Comparison of ENCODE assay signal across 9 mouse cellular contexts in genomic region chr1:171566777-171567176, GRCm38 (mm10). TPM values are rescaled to one million over a fixed set of nuclear protein-coding genes. Genes with fewer than 3 reads are reported as not detected.
A peak's percentile ranks its signal among the peaks of the same experiment; 100 is the strongest.
DNase-seq lines count a peak whose midpoint lies in the region; ATAC-seq and TF ChIP-seq lines count a peak whose summit lies in the region.
"Had no signal": no experiment of that assay in that cellular context is flagged by ENCODE, and none has a peak within 500 bp of the region (broad histone marks: within the 10 kb centered on the region; RNA-seq: fewer than 3 reads in every experiment).

No protein-coding gene starts in this region.

- no peaks in the 10 kb centered on the region for H3K36me3 ChIP-seq in midbrain, embryonic 10.5 days
- H3K36me3 ChIP-seq in midbrain, embryonic 15.5 days (replicated peaks) = no peaks in the 10 kb centered on the region
- no peaks in the 10 kb centered on the region for H3K36me3 ChIP-seq in hindbrain, embryonic 11.5 days (ENCODE audit: control insufficient read depth, insufficient read depth, low read length)
- H3K36me3 ChIP-seq in midbrain, embryonic 14.5 days (ENCODE audit: control insufficient read depth, insufficient read depth, low read length) = no peaks in the 10 kb centered on the region
- no peaks in the 10 kb centered on the region for H3K36me3 ChIP-seq in stomach, postnatal 0 days (ENCODE audit: control insufficient read depth, insufficient read depth, low read length)

- 28% methylated on average over 8 of the region's 8 CpGs for WGBS in midbrain, embryonic 10.5 days
- WGBS in midbrain, embryonic 15.5 days = 21% methylated on average over 8 of the region's 8 CpGs
- 27% methylated on average over 8 of the region's 8 CpGs for WGBS in hindbrain, embryonic 11.5 days
- WGBS in midbrain, embryonic 14.5 days = 23% methylated on average over 8 of the region's 8 CpGs
- 20% methylated on average over 8 of the region's 8 CpGs for WGBS in stomach, postnatal 0 days

- no peak overlapping the region for H3K4me3 ChIP-seq in midbrain, embryonic 10.5 days
- no peak overlapping the region for H3K4me3 ChIP-seq in midbrain, embryonic 15.5 days
- no peak overlapping the region for H3K4me3 ChIP-seq in hindbrain, embryonic 11.5 days (ENCODE audit: low read depth, low read length)
- no peak overlapping the region for H3K4me3 ChIP-seq in midbrain, embryonic 14.5 days (replicated peaks; ENCODE audit: low read depth, low read length)
- H3K4me3 ChIP-seq in stomach, postnatal 0 days (ENCODE audit: low read depth, low read length) = no peak overlapping the region
- H3K4me3 ChIP-seq: megakaryocyte, embryonic 14.5 days had no signal

- no peaks in the 10 kb centered on the region for H3K4me1 ChIP-seq in midbrain, embryonic 10.5 days
- H3K4me1 ChIP-seq in midbrain, embryonic 15.5 days = no peaks in the 10 kb centered on the region
- H3K4me1 ChIP-seq in hindbrain, embryonic 11.5 days (replicated peaks; ENCODE audit: control insufficient read depth, insufficient read depth, low read length) = no peaks in the 10 kb centered on the region
- H3K4me1 ChIP-seq in midbrain, embryonic 14.5 days (ENCODE audit: control insufficient read depth, insufficient read depth, low read length) = no peaks in the 10 kb centered on the region
- no peaks in the 10 kb centered on the region for H3K4me1 ChIP-seq in stomach, postnatal 0 days (replicated peaks; ENCODE audit: control insufficient read depth, insufficient read depth)

- no peak; the same call in 1 of the 2 replicates for ATAC-seq in midbrain, embryonic 15.5 days (replicated peaks)
- peak; percentile 65; the same call in 1 of the 2 replicates for ATAC-seq in hindbrain, embryonic 11.5 days (ENCODE audit: low FRiP score)
- peak; percentile 27; the same call in 1 of the 2 replicates for ATAC-seq in midbrain, embryonic 14.5 days (ENCODE audit: low FRiP score, low TSS enrichment)
- ATAC-seq in stomach, postnatal 0 days (ENCODE audit: low FRiP score, low TSS enrichment) = 0 out of 2 replicates have a peak, but pooled peaks have one; percentile 43

- no peaks in the 10 kb centered on the region for H3K27me3 ChIP-seq in midbrain, embryonic 10.5 days (ENCODE audit: low read depth, poor library complexity, severe bottlenecking)
- H3K27me3 ChIP-seq in midbrain, embryonic 15.5 days (replicated peaks) = no peaks in the 10 kb centered on the region
- H3K27me3 ChIP-seq in hindbrain, embryonic 11.5 days (ENCODE audit: control insufficient read depth, insufficient read depth, low read length) = no peaks in the 10 kb centered on the region
- no peaks in the 10 kb centered on the region for H3K27me3 ChIP-seq in midbrain, embryonic 14.5 days (ENCODE audit: control insufficient read depth, insufficient read depth, low read length)
- no peaks in the 10 kb centered on the region for H3K27me3 ChIP-seq in stomach, postnatal 0 days (ENCODE audit: control insufficient read depth, insufficient read depth, low read length)

- H3K27ac ChIP-seq in midbrain, embryonic 10.5 days (replicated peaks) = no peak overlapping the region
- no peak overlapping the region for H3K27ac ChIP-seq in midbrain, embryonic 15.5 days
- no peak overlapping the region for H3K27ac ChIP-seq in hindbrain, embryonic 11.5 days (ENCODE audit: low read depth, low read length)
- H3K27ac ChIP-seq in midbrain, embryonic 14.5 days (replicated peaks; ENCODE audit: low read depth, low read length) = no peak overlapping the region
- H3K27ac ChIP-seq in stomach, postnatal 0 days (replicated peaks) = no peak overlapping the region

- no peak for TF ChIP-seq EP300 in stomach, postnatal 0 days (optimal IDR thresholded peaks at IDR 0.05)

- no peak overlapping the region for H3K4me2 ChIP-seq in midbrain, embryonic 15.5 days
- no peak overlapping the region for H3K4me2 ChIP-seq in hindbrain, embryonic 11.5 days (replicated peaks; ENCODE audit: low read depth, low read length)
- no peak overlapping the region for H3K4me2 ChIP-seq in midbrain, embryonic 14.5 days (ENCODE audit: low read length)
- no peak overlapping the region for H3K4me2 ChIP-seq in stomach, postnatal 0 days (replicated peaks; ENCODE audit: low read depth)

- H3K9me3 ChIP-seq in midbrain, embryonic 10.5 days (replicated peaks) = no peaks in the 10 kb centered on the region
- H3K9me3 ChIP-seq in midbrain, embryonic 15.5 days = no peaks in the 10 kb centered on the region
- H3K9me3 ChIP-seq in hindbrain, embryonic 11.5 days (ENCODE audit: control insufficient read depth, low read length) = no peaks in the 10 kb centered on the region
- no peaks in the 10 kb centered on the region for H3K9me3 ChIP-seq in midbrain, embryonic 14.5 days (ENCODE audit: control insufficient read depth, low read length)
- no peaks in the 10 kb centered on the region for H3K9me3 ChIP-seq in stomach, postnatal 0 days (ENCODE audit: control insufficient read depth, low read length)
- H3K9me3 ChIP-seq: megakaryocyte, embryonic 14.5 days had no signal

- peak; percentile 44 for DNase-seq in midbrain, embryonic 10.5 days (ENCODE audit: low spot score)
- DNase-seq in adrenal gland, adult 2 months = peak; percentile 54
- DNase-seq in embryo, embryonic 10 days (ENCODE audit: low spot score) = peak; percentile 60
- DNase-seq in hindbrain, embryonic 11.5 days (ENCODE audit: low spot score) = peak; percentile 74
- DNase-seq in layer of hippocampus, postnatal 14 days (ENCODE audit: low spot score in 2 of 2) = peak; percentile 26 to 37
- DNase-seq in midbrain, embryonic 14.5 days = peak; percentile 82
- peak; percentile 66 for DNase-seq in stomach, postnatal 0 days (ENCODE audit: low spot score)

- TF ChIP-seq CTCF in stomach, postnatal 0 days (IDR thresholded peaks at IDR 0.05; ENCODE audit: low read depth) = peak; percentile 86

- no peak overlapping the region for H3K9ac ChIP-seq in midbrain, embryonic 15.5 days
- no peak overlapping the region for H3K9ac ChIP-seq in hindbrain, embryonic 11.5 days (ENCODE audit: low read depth, low read length)
- no peak overlapping the region for H3K9ac ChIP-seq in midbrain, embryonic 14.5 days (replicated peaks; ENCODE audit: low read length)
- no peak overlapping the region for H3K9ac ChIP-seq in stomach, postnatal 0 days (ENCODE audit: low read length)

RNA-seq across cellular contexts. Expression of gene Cd244a, which starts 7.8 kb away (rescaled TPM):
- polyA plus RNA-seq in midbrain, embryonic 10.5 days (2016; fragmentation: Nextera tagmentation; extraction: Ambion mirVana) = 0.06 TPM in 1 of 2 replicates, not detected in the other
- polyA plus RNA-seq in midbrain, embryonic 15.5 days (2015; fragmentation: Nextera tagmentation; extraction: Ambion mirVana) = not detected in 2 replicates
- 1 to 10 TPM in 1 of 2 experiments, under 1 TPM in 1; 0.84 to 1.2 TPM for total RNA-seq in adrenal gland, adult 2 months (2021)
- polyA plus RNA-seq in adrenal gland, adult 2 months (2012; rRNA removed) = 0.12 and 0.15 TPM in 2 replicates
- polyA plus RNA-seq in hindbrain, embryonic 11.5 days (2014; fragmentation: Nextera tagmentation; extraction: Ambion mirVana) = not detected in 2 replicates
- not detected for total RNA-seq in layer of hippocampus, postnatal 14 days (2021)
- 0.07 TPM in 1 of 2 replicates, not detected in the other for polyA plus RNA-seq in midbrain, embryonic 14.5 days (2014; fragmentation: Nextera tagmentation; extraction: Ambion mirVana)
- 0.21 and 0.33 TPM in 2 replicates for polyA plus RNA-seq in stomach, postnatal 0 days (2015; fragmentation: Nextera tagmentation; extraction: Ambion mirVana)

RNA-seq across cellular contexts. Expression of gene Itln1, which starts 31.7 kb away (rescaled TPM):
- not detected in 2 replicates for polyA plus RNA-seq in midbrain, embryonic 10.5 days (2016; fragmentation: Nextera tagmentation; extraction: Ambion mirVana)
- polyA plus RNA-seq in midbrain, embryonic 15.5 days (2015; fragmentation: Nextera tagmentation; extraction: Ambion mirVana) = not detected in 2 replicates
- total RNA-seq in adrenal gland, adult 2 months (2021) = not detected
- not detected in 2 replicates for polyA plus RNA-seq in adrenal gland, adult 2 months (2012; rRNA removed)
- polyA plus RNA-seq in hindbrain, embryonic 11.5 days (2014; fragmentation: Nextera tagmentation; extraction: Ambion mirVana) = not detected in 2 replicates
- total RNA-seq in layer of hippocampus, postnatal 14 days (2021) = not detected
- not detected in 2 replicates for polyA plus RNA-seq in midbrain, embryonic 14.5 days (2014; fragmentation: Nextera tagmentation; extraction: Ambion mirVana)
- 0.25 and 0.33 TPM in 2 replicates for polyA plus RNA-seq in stomach, postnatal 0 days (2015; fragmentation: Nextera tagmentation; extraction: Ambion mirVana)

RNA-seq across cellular contexts. Expression of gene Ly9, which starts 40.4 kb away (rescaled TPM):
- polyA plus RNA-seq in midbrain, embryonic 10.5 days (2016; fragmentation: Nextera tagmentation; extraction: Ambion mirVana) = 0.05 TPM in 1 of 2 replicates, not detected in the other
- polyA plus RNA-seq in midbrain, embryonic 15.5 days (2015; fragmentation: Nextera tagmentation; extraction: Ambion mirVana) = 0.06 and 0.14 TPM in 2 replicates
- total RNA-seq in adrenal gland, adult 2 months (2021) = 1 to 10 TPM in 1 of 2 experiments, under 1 TPM in 1; 0.97 to 1.0 TPM
- polyA plus RNA-seq in adrenal gland, adult 2 months (2012; rRNA removed) = 0.20 and 0.29 TPM in 2 replicates
- polyA plus RNA-seq in hindbrain, embryonic 11.5 days (2014; fragmentation: Nextera tagmentation; extraction: Ambion mirVana) = not detected in 2 replicates
- total RNA-seq in layer of hippocampus, postnatal 14 days (2021) = not detected
- polyA plus RNA-seq in midbrain, embryonic 14.5 days (2014; fragmentation: Nextera tagmentation; extraction: Ambion mirVana) = not detected in 2 replicates
- polyA plus RNA-seq in stomach, postnatal 0 days (2015; fragmentation: Nextera tagmentation; extraction: Ambion mirVana) = 0.13 and 0.18 TPM in 2 replicates

Comparison
In these comparisons a context has a peak if more than half of its experiments do, and no peak if none do; other contexts are left out.
1. DNase-seq: peak in every context shown above with its lines; median percentile 82 in midbrain, embryonic 14.5 days; 74 in hindbrain, embryonic 11.5 days; 66 in stomach, postnatal 0 days; 60 in embryo, embryonic 10 days; 54 in adrenal gland, adult 2 months; 44 in midbrain, embryonic 10.5 days; 32 in layer of hippocampus, postnatal 14 days.